Mouse (Mus musculus) B cell, adult 67 days (primary cell): ENCODE results near the gene Prr5. TPM values are rescaled to one million over a fixed set of nuclear protein-coding genes. Genes with fewer than 3 reads are reported as not detected.

Experiments used
- total RNA-seq, 2 experiments: library from RNA; stranded (reverse); gene quantifications; 4 replicates each; pipeline ENCODE4 v1.2.4; 2023

The Prr5 gene
- 100 to 1,000 TPM in 1 of 2 experiments, 10 to 100 TPM in 1; 99.2 to 110 TPM for total RNA-seq

DNA sequence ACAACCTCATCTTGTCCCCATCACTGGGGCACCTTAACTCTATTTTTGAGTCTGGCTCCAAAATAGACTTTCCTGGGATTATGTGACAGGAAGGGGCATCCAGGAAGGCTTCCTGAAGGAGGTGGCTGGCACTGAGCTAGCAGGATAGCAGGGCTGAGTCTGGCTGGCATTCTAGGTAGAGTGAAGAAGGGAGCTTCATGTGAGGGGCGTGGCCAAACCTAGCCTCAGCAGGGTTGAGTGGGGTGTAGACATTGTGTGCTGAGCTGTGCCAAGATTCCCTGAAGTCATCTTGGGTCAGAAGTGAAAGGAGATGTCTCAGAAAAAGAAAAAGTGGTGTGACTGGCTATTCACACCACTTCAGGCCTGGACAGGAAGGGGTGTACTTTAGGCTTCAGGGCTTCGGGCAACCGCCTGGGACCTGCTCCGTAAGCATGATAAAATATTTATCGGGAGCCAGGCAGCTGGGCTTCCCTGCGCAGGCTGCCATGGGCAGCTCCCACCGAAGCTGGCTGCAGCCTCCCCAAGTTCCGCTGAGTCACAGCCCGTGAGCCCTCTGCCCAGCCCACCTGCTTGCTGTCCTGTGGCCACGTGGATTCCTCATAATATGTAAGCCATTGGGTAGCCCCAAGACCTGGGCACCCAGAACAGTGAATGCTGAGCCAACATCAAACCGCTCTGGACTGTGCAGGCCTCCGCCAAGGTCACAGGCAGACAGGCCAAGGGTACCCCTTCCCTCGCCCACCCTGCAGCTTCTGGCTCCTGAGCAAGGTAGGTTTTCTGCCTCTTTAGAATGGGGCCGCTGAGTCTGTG is at the start of gene Prr5:
Gene Prr5 (plus strand): TSS at position 683 of the 810 bp plus-strand sequence.

DNA sequence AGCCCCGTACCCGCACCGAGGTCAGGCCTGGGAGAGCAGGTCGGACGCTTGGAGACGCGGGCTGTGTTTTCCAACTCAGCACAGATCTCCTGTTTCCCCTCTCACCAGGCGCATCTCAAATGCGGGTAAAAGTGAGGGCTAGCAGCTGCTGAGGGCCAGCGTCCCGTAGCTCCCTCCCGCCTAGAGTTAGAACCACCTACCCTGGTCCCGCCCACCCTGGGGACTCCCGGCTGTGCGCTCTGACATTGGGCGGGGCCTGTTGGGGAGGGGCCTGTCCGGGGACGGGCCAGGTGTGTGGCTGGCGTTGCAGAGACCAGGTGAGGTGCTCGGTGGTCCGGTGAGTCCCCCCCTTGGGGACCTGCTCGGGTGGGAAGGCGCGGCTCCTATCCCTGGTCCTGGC is 50.4 kb downstream of the Prr5 start, which contains the start of gene Arhgap8:
Gene Arhgap8 (plus strand): TSS at position 262 of the 400 bp plus-strand sequence.

Other genes with a start within 250 kb of the Prr5 start
- gene Shisal1, start 222.5 kb upstream of the Prr5 start, total RNA-seq, result not detected
- gene Rtl6, start 111.8 kb upstream of the Prr5 start, total RNA-seq, result 10 to 100 TPM; 13.9 to 21.5 TPM
- 1 to 10 TPM; 2.4 to 4.0 TPM for gene Arhgap8, start 50.4 kb downstream of the Prr5 start, total RNA-seq
- gene Phf21b, start 186.4 kb downstream of the Prr5 start, total RNA-seq, result 1 to 10 TPM in 1 of 2 experiments, under 1 TPM in 1; 0.81 to 1.3 TPM